Mouse (Mus musculus) midbrain, embryonic 10.5 days (tissue): Measurements from ENCODE around the gene Gm9508. TPM values are rescaled to one million over a fixed set of nuclear protein-coding genes. Genes with fewer than 3 reads are reported as not detected.

Experiments used
- DNase-seq: peaks from one replicate; pipeline ENCODE4 v3.0.0-alpha.2; 2017; ENCODE audit warnings: low spot score
- H3K27ac ChIP-seq: fragments of 300-500 bp; sonication (generic); replicated peaks from 2 replicates; pipeline ENCODE4 v1.5.1; 2016; ENCODE audit warnings: mild to moderate bottlenecking
- H3K27me3 ChIP-seq: fragments of 300-500 bp; sonication (generic); 2 replicates; pipeline ENCODE4 v1.6.1; 2016; ENCODE audit warnings: low read depth, mild to moderate bottlenecking; ENCODE audit not compliant: poor library complexity, severe bottlenecking
- H3K36me3 ChIP-seq: fragments of 300-500 bp; sonication (generic); 2 replicates; pipeline ENCODE4 v1.6.1; 2016; ENCODE audit warnings: mild to moderate bottlenecking, moderate library complexity
- H3K4me1 ChIP-seq: fragments of 300-500 bp; sonication (generic); 2 replicates; pipeline ENCODE4 v1.6.1; 2016
- H3K4me3 ChIP-seq: fragments of 300-500 bp; sonication (generic); 2 replicates; pipeline ENCODE4 v1.5.1; 2016; ENCODE audit warnings: mild to moderate bottlenecking, moderate library complexity
- H3K9me3 ChIP-seq: fragments of 300-500 bp; sonication (generic); replicated peaks from 2 replicates; pipeline ENCODE4 v1.6.1; 2016; ENCODE audit warnings: mild to moderate bottlenecking
- WGBS: fragments of 180-500 bp; shearing (Covaris S2); methylation state at CpG from one replicate; pipeline ENCODE4 v1.1.7; 2016; 5-methylcytosine and 5-hydroxymethylcytosine counted together
- polyA plus RNA-seq: library from polyadenylated mRNA; unstranded; fragments of >200 nt; fragmentation: Nextera tagmentation; extraction: Ambion mirVana; gene quantifications from 2 replicates; pipeline ENCODE4 v1.2.1, GENCODE M21; 2016

Gm9508 gene
- polyA plus RNA-seq, 1 experiment from 2014 or later = not detected

DNA sequence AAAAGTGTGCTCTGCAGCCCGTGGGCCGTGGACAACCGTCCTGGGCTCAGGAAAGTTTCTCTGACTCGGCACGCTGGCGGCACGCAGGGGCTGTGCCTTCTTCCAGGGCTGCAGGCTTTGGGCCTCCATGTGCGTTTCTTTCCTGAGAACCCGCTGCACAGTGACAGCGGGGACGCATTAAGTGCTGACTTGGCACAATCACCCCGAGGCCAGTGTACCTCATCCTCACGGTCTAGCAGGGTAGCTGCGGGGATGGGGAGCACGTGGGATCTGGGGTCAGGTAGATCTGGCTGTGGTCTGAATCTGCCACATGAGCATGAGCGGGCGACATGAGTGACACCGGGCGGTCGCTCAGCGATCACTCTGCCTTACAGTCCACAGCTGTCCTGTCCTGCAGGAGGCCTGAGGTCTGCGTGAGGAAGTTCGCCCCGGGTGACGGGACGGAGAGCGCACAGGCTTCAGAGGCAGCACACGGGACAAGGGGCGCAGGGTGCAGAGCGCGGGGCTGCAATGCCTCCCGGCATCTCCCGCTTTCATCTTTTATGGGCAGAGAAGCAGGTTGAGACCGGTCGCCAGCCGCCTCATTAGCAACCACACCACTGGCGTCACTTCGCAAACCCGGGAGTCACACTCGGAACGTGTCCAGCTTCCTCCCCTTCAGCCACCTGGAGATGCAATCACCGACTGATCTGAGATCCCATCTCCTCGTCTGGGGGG, 32.9 kb downstream of the Gm9508 start:
- Histone ChIP-seq H3K27ac (no peak overlapping the region), H3K27me3 (no peaks in the 10 kb centered on the region), H3K9me3 (no peaks in the 10 kb centered on the region; the same call in 1 of the 2 replicates), H3K36me3 (no peaks in the 10 kb centered on the region), H3K4me3 (no peak overlapping the region), H3K4me1 (no peaks in the 10 kb centered on the region)
- 58% methylated on average over 43 of the region's 43 CpGs for WGBS
- DNase-seq = no peak

DNA sequence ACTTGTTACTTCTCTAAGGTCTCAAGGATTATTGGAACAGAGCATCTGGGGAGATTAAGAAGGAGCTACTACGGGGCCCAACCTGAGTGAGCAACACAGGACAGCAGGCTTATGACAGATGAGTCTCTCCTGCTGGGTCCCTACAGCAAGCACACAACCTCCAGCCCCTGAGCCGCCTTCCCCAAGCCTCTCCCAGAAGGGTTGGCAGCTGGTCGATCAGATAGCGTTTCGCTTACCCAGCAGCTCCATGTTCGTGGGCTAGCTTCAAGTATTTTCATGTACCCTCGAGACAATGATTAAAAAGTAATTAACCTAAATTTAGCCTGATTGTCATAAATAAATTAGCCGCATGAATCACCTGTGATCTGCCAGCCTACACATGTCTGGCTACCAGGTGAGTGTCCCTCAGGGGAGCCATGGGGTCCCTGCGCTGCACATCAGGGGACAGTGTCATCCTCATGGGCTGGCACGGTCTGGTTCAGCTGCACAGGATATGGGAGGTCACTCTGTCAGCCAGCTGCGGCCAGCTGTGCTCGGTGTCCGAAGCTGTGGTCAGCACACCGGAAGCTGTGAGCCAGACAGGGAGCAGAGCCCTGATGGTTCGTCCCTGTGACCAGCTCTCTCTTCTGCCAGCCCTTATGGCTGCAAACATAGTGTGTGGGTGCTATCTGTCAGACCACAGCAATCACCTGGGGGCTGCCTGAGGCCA, 38.6 kb downstream of the Gm9508 start:
- no peak overlapping the region for H3K4me3 ChIP-seq
- H3K27me3 ChIP-seq = no peaks in the 10 kb centered on the region
- H3K9me3 ChIP-seq = no peaks in the 10 kb centered on the region; the same call in 1 of the 2 replicates
- no peak overlapping the region for H3K27ac ChIP-seq
- no peaks in the 10 kb centered on the region for H3K36me3 ChIP-seq
- no peak for DNase-seq
- 83% methylated on average over 15 of the region's 15 CpGs for WGBS
- H3K4me1 ChIP-seq = no peaks in the 10 kb centered on the region

DNA sequence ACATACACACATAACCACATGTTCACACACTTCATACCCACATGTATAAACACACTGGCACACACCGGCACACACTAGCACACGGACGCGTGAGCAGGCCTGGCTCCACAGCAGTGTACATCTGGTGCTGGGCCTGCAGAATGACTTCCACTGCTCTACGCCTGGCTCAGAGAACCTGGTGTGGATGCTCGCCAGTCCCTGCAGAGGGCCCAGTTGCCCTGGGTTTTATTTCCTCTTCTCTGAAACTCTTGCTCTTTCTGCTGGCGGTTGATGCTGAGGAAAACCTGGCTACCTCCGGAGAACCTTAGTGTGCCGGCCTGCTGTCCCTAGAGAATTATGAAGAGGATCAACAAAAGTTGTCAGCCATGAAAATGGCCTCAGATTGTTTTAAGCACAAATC, 45.0 kb downstream of the Gm9508 start:
- 91% methylated on average over 9 of the region's 9 CpGs for whole genome bisulfite sequencing
- Histone ChIP-seq H3K9me3 (no peaks in the 10 kb centered on the region), H3K27me3 (no peaks in the 10 kb centered on the region), H3K36me3 (no peaks in the 10 kb centered on the region; the same call in 1 of the 2 replicates), H3K4me3 (no peak overlapping the region), H3K27ac (no peak overlapping the region), H3K4me1 (peaks cover 4% of the 10 kb centered on the region; the same call in 1 of the 2 replicates)
- no peak for DNase-seq

DNA sequence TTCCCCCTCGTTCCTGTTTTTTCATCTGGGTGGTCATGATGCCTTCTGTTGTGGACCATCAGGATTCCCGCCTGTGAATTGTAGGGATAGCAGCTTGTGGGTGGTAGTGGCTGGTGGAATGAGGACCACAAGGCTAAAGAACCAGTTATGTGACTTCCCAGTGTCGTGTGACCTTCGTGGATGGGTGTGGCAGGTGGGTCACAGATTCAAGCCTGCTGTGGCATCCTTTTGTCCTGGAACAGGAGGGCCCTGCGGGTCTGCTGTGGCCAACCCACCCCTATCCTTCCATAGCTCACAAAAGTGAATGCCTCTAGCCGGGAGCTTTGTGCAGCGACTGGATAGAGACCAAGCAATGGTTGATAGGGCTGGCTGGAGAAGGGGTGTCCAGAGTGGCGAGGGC, 49.1 kb downstream of the Gm9508 start:
- Histone ChIP-seq H3K9me3 (no peaks in the 10 kb centered on the region), H3K27ac (no peak overlapping the region), H3K36me3 (peaks cover 41% of the 10 kb centered on the region), H3K4me1 (peaks cover 4% of the 10 kb centered on the region; the same call in 1 of the 2 replicates), H3K27me3 (no peaks in the 10 kb centered on the region), H3K4me3 (no peak overlapping the region)
- DNase-seq = no peak
- WGBS = 91% methylated on average over 8 of the region's 8 CpGs

DNA sequence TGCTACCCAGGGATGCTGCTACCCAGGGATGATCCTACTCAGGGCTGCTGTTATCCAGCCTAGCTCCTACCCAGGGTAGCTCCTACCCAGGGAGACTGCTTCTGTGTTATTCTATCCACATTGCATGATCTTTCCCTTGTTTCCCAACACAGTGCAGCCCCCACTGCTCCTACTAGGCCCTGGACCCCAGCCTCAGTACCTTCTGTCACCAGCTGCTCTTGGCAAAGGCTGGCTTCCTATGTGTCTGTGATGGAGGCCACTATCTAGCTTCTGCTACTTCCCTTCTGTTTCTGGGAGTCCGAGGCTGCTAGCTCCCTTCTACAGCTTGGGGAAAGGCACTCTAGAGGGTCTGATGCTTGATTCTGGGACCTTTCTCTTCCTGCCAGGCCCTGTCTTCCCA, 49.6 kb downstream of the Gm9508 start:
- 77% methylated on average over 1 of the region's 1 CpGs for WGBS
- no peak overlapping the region for H3K4me3 ChIP-seq
- H3K9me3 ChIP-seq = no peaks in the 10 kb centered on the region
- H3K4me1 ChIP-seq = peaks cover 4% of the 10 kb centered on the region; the same call in 1 of the 2 replicates
- DNase-seq = no peak
- no peaks in the 10 kb centered on the region for H3K27me3 ChIP-seq
- no peak overlapping the region for H3K27ac ChIP-seq
- peaks cover 46% of the 10 kb centered on the region for H3K36me3 ChIP-seq

Other genes with a start within 250 kb of the Gm9508 start
- 42.3 and 45.2 TPM in 2 replicates for gene Fam207a, start 181.4 kb downstream of the Gm9508 start, polyA plus RNA-seq
- gene Itgb2, start 167.0 kb downstream of the Gm9508 start, polyA plus RNA-seq = 0.84 and 1.2 TPM in 2 replicates
- 67.0 and 69.9 TPM in 2 replicates for gene Pttg1ip, start 115.5 kb downstream of the Gm9508 start, polyA plus RNA-seq
- gene Sumo3, start 91.1 kb downstream of the Gm9508 start, polyA plus RNA-seq = 403 and 425 TPM in 2 replicates
- gene Gm49325, start 91.0 kb downstream of the Gm9508 start, polyA plus RNA-seq = 2.2 and 2.4 TPM in 2 replicates
- gene Ube2g2, start 75.0 kb downstream of the Gm9508 start, polyA plus RNA-seq = 104 and 107 TPM in 2 replicates
- gene Tspear, start 10.7 kb downstream of the Gm9508 start, polyA plus RNA-seq = 0.84 and 0.97 TPM in 2 replicates
- not detected in 2 replicates for gene Gm19402, start 6.5 kb downstream of the Gm9508 start, polyA plus RNA-seq
- gene Gm10272, start 9.4 kb upstream of the Gm9508 start, polyA plus RNA-seq = not detected in 2 replicates
- gene Gm10024, start 14.2 kb upstream of the Gm9508 start, polyA plus RNA-seq = not detected in 2 replicates
- gene Gm10142, start 18.6 kb upstream of the Gm9508 start, polyA plus RNA-seq = not detected in 2 replicates
- not detected in 2 replicates for gene Krtap12-1, start 23.4 kb upstream of the Gm9508 start, polyA plus RNA-seq
- not detected in 2 replicates for gene Gm10100, start 29.3 kb upstream of the Gm9508 start, polyA plus RNA-seq
- gene Gm18596, start 45.4 kb upstream of the Gm9508 start, polyA plus RNA-seq = not detected in 2 replicates
- not detected in 2 replicates for gene Gm9736, start 54.1 kb upstream of the Gm9508 start, polyA plus RNA-seq
- gene Gm3233, start 62.4 kb upstream of the Gm9508 start, polyA plus RNA-seq = not detected in 2 replicates
- gene Gm3238, start 74.1 kb upstream of the Gm9508 start, polyA plus RNA-seq = not detected in 2 replicates
- gene Gm7138, start 79.7 kb upstream of the Gm9508 start, polyA plus RNA-seq = not detected in 2 replicates
- not detected in 2 replicates for gene Gm3250, start 85.3 kb upstream of the Gm9508 start, polyA plus RNA-seq
- not detected in 2 replicates for gene Gm7137, start 91.0 kb upstream of the Gm9508 start, polyA plus RNA-seq
- not detected in 2 replicates for gene Gm9639, start 97.8 kb upstream of the Gm9508 start, polyA plus RNA-seq
- gene Gm19668, start 101.9 kb upstream of the Gm9508 start, polyA plus RNA-seq = not detected in 2 replicates
- gene Gm9507, start 114.6 kb upstream of the Gm9508 start, polyA plus RNA-seq = not detected in 2 replicates
- not detected in 2 replicates for gene Gm2696, start 117.4 kb upstream of the Gm9508 start, polyA plus RNA-seq
- gene Krtap10-4, start 129.9 kb upstream of the Gm9508 start, polyA plus RNA-seq = not detected in 2 replicates
- gene Krtap10-10, start 138.7 kb upstream of the Gm9508 start, polyA plus RNA-seq = not detected in 2 replicates
- not detected in 2 replicates for gene Gm36176, start 149.6 kb upstream of the Gm9508 start, polyA plus RNA-seq
- gene Gm10318, start 155.6 kb upstream of the Gm9508 start, polyA plus RNA-seq = not detected in 2 replicates
- gene Gm3285, start 164.7 kb upstream of the Gm9508 start, polyA plus RNA-seq = not detected in 2 replicates
- 2.3 and 3.2 TPM in 2 replicates for gene Lrrc3, start 205.3 kb upstream of the Gm9508 start, polyA plus RNA-seq